Mouse (Mus musculus): ENCODE data around the gene Nsmce1.

Gene Nsmce1

GRCm38 (mm10) chr7:125490947-125491735 is at the start of gene Nsmce1:
Nsmce1 (minus strand) TSS chr7:125491596.
- DNase-seq = peak; percentile 94 to 98

GRCm38 (mm10) chr7:125541026-125541425 is 49.6 kb upstream of the Nsmce1 start:
- no peak for DNase-seq

GRCm38 (mm10) chr7:125539351-125539750 is 48.0 kb upstream of the Nsmce1 start:
- no peak for DNase-seq

- no peak for DNase-seq
Observed at GRCm38 (mm10) chr7:125527901-125528580, 36.6 kb upstream of the Nsmce1 start.

GRCm38 (mm10) chr7:125527186-125527585 is 35.8 kb upstream of the Nsmce1 start:
- DNase-seq = no peak

GRCm38 (mm10) chr7:125523051-125523450 is 31.7 kb upstream of the Nsmce1 start:
- no peak for DNase-seq

- DNase-seq = no peak
Observed at GRCm38 (mm10) chr7:125519715-125520114, 28.3 kb upstream of the Nsmce1 start.

GRCm38 (mm10) chr7:125517470-125517869 is 26.1 kb upstream of the Nsmce1 start:
- DNase-seq = no peak

GRCm38 (mm10) chr7:125516723-125517122 is 25.3 kb upstream of the Nsmce1 start:
- no peak for DNase-seq

GRCm38 (mm10) chr7:125515081-125515853 is 23.9 kb upstream of the Nsmce1 start:
- no peak for DNase-seq

- no peak for DNase-seq
Observed at GRCm38 (mm10) chr7:125511852-125512251, 20.5 kb upstream of the Nsmce1 start.

- DNase-seq = no peak
Observed at GRCm38 (mm10) chr7:125511432-125511831, 20.0 kb upstream of the Nsmce1 start.

- no peak for DNase-seq
Observed at GRCm38 (mm10) chr7:125507279-125507678, 15.9 kb upstream of the Nsmce1 start.

GRCm38 (mm10) chr7:125505568-125505967 is 14.2 kb upstream of the Nsmce1 start:
- DNase-seq = no peak

GRCm38 (mm10) chr7:125504618-125505017 is 13.2 kb upstream of the Nsmce1 start:
- DNase-seq = no peak

- no peak for DNase-seq
Observed at GRCm38 (mm10) chr7:125503374-125504092, 12.1 kb upstream of the Nsmce1 start.

- no peak for DNase-seq
Observed at GRCm38 (mm10) chr7:125500879-125501278, 9.5 kb upstream of the Nsmce1 start.

GRCm38 (mm10) chr7:125499927-125500868 is 8.8 kb upstream of the Nsmce1 start:
- no peak for DNase-seq

GRCm38 (mm10) chr7:125495864-125496440 is 4.6 kb upstream of the Nsmce1 start:
- no peak for DNase-seq

- DNase-seq = no peak
Observed at GRCm38 (mm10) chr7:125492551-125492950, 1.2 kb upstream of the Nsmce1 start.

GRCm38 (mm10) chr7:125491760-125492159 is 364 bp upstream of the Nsmce1 start:
- no peak for DNase-seq
